Mouse (Mus musculus) CH12.LX (cell line): ENCODE measurements around the gene Glrp1. TPM values are rescaled to one million over a fixed set of nuclear protein-coding genes. Genes with fewer than 3 reads are reported as not detected.
A peak's percentile ranks its signal among the peaks of the same experiment; 100 is the strongest.

Source experiments
- DNase-seq: peaks from one replicate; pipeline ENCODE4 v3.0.0-alpha.2; 2013; ENCODE audit errors: extremely low read depth
- H3K27ac ChIP-seq: 2 replicates; pipeline ENCODE4 v1.5.1; 2012; ENCODE audit warnings: low read depth, mild to moderate bottlenecking, control low read depth, moderate library complexity; ENCODE audit not compliant: insufficient read depth
- H3K27me3 ChIP-seq: replicated peaks from 2 replicates; pipeline ENCODE3; 2012; ENCODE audit warnings: inconsistent platforms
- H3K36me3 ChIP-seq, 2 experiments: replicated peaks in 1 of 2; 2 replicates each; pipeline versions ENCODE3 to v1.6.1; 2012; ENCODE audit warnings: inconsistent platforms in 1 of 2, low read length in 1 of 2, mild to moderate bottlenecking in 1 of 2, mixed read lengths in 1 of 2, moderate library complexity in 1 of 2; ENCODE audit not compliant: control insufficient read depth in 1 of 2, insufficient read depth in 1 of 2
- H3K4me1 ChIP-seq, 2 experiments: 2 replicates each; pipeline ENCODE4 v1.6.1; 2012; ENCODE audit warnings: inconsistent platforms in 1 of 2, moderate library complexity in 1 of 2; ENCODE audit not compliant: insufficient read depth in 2 of 2, control insufficient read depth in 1 of 2
- H3K4me2 ChIP-seq: 2 replicates; pipeline ENCODE4 v1.6.1; 2012; ENCODE audit warnings: low read depth, mild to moderate bottlenecking, control low read depth; ENCODE audit not compliant: poor library complexity, insufficient read depth, severe bottlenecking
- H3K4me3 ChIP-seq, 3 experiments: fragments of 150-350 bp in 1 of 3; sonication (generic) in 1 of 3; replicated peaks in 1 of 3; 2 replicates each; pipeline versions ENCODE3 to v1.5.1; 2011 to 2012; ENCODE audit warnings: low read depth in 2 of 3, low read length in 2 of 3, mild to moderate bottlenecking in 2 of 3, moderate library complexity in 2 of 3, control low read depth in 1 of 3, improper control_type of control experiment in 1 of 3, inconsistent platforms in 1 of 3, mixed read lengths in 1 of 3; ENCODE audit not compliant: poor library complexity in 1 of 3
- H3K79me2 ChIP-seq: replicated peaks from 2 replicates; pipeline ENCODE4 v1.6.1; 2012; ENCODE audit warnings: mild to moderate bottlenecking, moderate library complexity; ENCODE audit not compliant: control insufficient read depth, poor library complexity, insufficient read depth, severe bottlenecking; ENCODE audit errors: extremely low read depth
- H3K9ac ChIP-seq: 2 replicates; pipeline ENCODE4 v1.6.1; 2012; ENCODE audit warnings: low read depth, mild to moderate bottlenecking, control low read depth, moderate library complexity; ENCODE audit not compliant: insufficient read depth
- H3K9me3 ChIP-seq: replicated peaks from 2 replicates; pipeline ENCODE3; 2012; ENCODE audit warnings: low read length, inconsistent platforms, mixed read lengths
- E2F4 ChIP-seq: IDR thresholded peaks from 2 replicates; pipeline ENCODE4 v1.6.1; 2011; ENCODE audit warnings: low read depth, low read length, improper control_type of control experiment; ENCODE audit not compliant: insufficient replicate concordance
- EP300 ChIP-seq: IDR thresholded peaks from 2 replicates; pipeline ENCODE4 v1.6.1; 2011; ENCODE audit warnings: low read length, improper control_type of control experiment
- GABPA ChIP-seq: IDR thresholded peaks from 2 replicates; pipeline ENCODE4 v1.6.1; 2012; ENCODE audit warnings: low read depth, low read length, improper control_type of control experiment, inconsistent platforms; ENCODE audit not compliant: insufficient replicate concordance
- JUN ChIP-seq: IDR thresholded peaks from 2 replicates; pipeline ENCODE4 v1.6.1; 2011; ENCODE audit warnings: low read depth, mild to moderate bottlenecking, low read length, improper control_type of control experiment, moderate library complexity; ENCODE audit not compliant: insufficient read depth
- MAX ChIP-seq: IDR thresholded peaks from 2 replicates; pipeline ENCODE4 v1.6.1; 2011; ENCODE audit warnings: low read length, improper control_type of control experiment
- MAZ ChIP-seq: IDR thresholded peaks from 2 replicates; pipeline ENCODE4 v1.6.1; 2012; ENCODE audit warnings: low read depth, mild to moderate bottlenecking, inconsistent platforms, low read length, improper control_type of control experiment, moderate library complexity
- POLR2A ChIP-seq: IDR thresholded peaks from 2 replicates; pipeline ENCODE4 v1.6.1; 2011; ENCODE audit warnings: low read depth, mild to moderate bottlenecking, improper control_type of control experiment, low read length
- POLR2AphosphoS2 ChIP-seq: IDR thresholded peaks from 2 replicates; pipeline ENCODE4 v1.6.1; 2011; ENCODE audit warnings: low read depth, low read length, improper control_type of control experiment
- RAD21 ChIP-seq: IDR thresholded peaks from 2 replicates; pipeline ENCODE4 v1.6.1; 2011; ENCODE audit warnings: low read depth, mild to moderate bottlenecking, low read length, improper control_type of control experiment, moderate library complexity
- SMC3 ChIP-seq: IDR thresholded peaks from 2 replicates; pipeline ENCODE4 v1.6.1; 2011; ENCODE audit warnings: low read depth, low read length, improper control_type of control experiment
- TBP ChIP-seq: conservative IDR thresholded peaks from 2 replicates; pipeline ENCODE4 v1.6.1; 2011; ENCODE audit warnings: low read depth, low read length, improper control_type of control experiment
- USF2 ChIP-seq: conservative IDR thresholded peaks from 2 replicates; pipeline ENCODE4 v1.6.1; 2011; ENCODE audit warnings: low read depth, low read length, improper control_type of control experiment
- ZKSCAN1 ChIP-seq: IDR thresholded peaks from 2 replicates; pipeline ENCODE4 v1.6.1; 2012; ENCODE audit warnings: low read depth, inconsistent platforms, low read length, improper control_type of control experiment, borderline replicate concordance
- dilution Hi-C: fragments of 300-500 bp; cut with MboI; formaldehyde crosslinking; loops from 2 replicates; pipeline ENCODE4 v1.14.3; 2020; ENCODE audit warnings: low sequenced_read_pairs; ENCODE audit not compliant: extremely low pct_unique_long_range_greater_than_20kb, extremely low pct_ligation_motif_present
- in situ Hi-C: fragments of 300-500 bp; cut with MboI; formaldehyde crosslinking; loops from 3 replicates; pipeline ENCODE4 v1.14.3; 2019; ENCODE audit warnings: low sequenced_read_pairs, low pct_ligation_motif_present, low pct_unique_long_range_greater_than_20kb, mixed read lengths
- polyA plus RNA-seq: library from polyadenylated mRNA; unstranded; fragments of >175 nt; gene quantifications from 2 replicates; pipeline ENCODE4 v1.2.1, GENCODE M21; 2012; ENCODE audit warnings: low read depth; ENCODE audit not compliant: insufficient read length
- total RNA-seq, 2 experiments: library from RNA; depleted of rRNA; stranded (reverse); fragments of 300-350 nt in 1 of 2; fragments of >200 nt in 1 of 2; gene quantifications; 2 replicates each; pipeline ENCODE4 v1.2.3; 2012 to 2014

Gene Glrp1
- total and polyA plus RNA-seq, 3 experiments: 6.3 to 11.7 (median 9.3) TPM

DNA sequence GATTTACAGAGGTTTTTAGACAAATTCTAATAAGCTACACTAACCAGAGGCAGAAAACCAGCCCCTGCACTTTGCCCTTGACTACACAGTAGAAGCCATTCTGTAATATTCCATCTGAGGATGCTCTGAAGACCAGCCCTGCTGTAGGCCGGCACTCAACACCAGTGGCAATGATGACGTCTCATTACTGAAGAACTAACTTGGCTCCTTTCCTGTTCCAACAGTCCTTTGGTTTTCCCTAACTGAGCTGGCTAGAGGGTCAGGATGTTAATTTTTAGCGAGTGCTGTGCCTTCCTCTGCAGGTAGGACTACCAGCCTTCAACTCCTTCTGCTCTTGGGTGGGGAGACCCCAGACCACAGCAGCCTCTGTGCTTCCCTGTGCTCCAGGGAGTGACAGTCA is 55.2 kb downstream of the Glrp1 start:
- DNase-seq: no peak
- Histone ChIP-seq H3K79me2 (no peaks in the 10 kb centered on the region), H3K4me2 (no peak overlapping the region), H3K9ac (no peak overlapping the region), H3K27ac (no peak overlapping the region), H3K36me3 (no peaks in the 10 kb centered on the region), H3K9me3 (peaks cover 36% of the 10 kb centered on the region), H3K4me1 (peaks cover 0 to 3% of the 10 kb centered on the region in 2 experiments; a peak in 2 of 4 replicates), H3K4me3 (no peak overlapping the region), H3K27me3 (no peaks in the 10 kb centered on the region)
- in situ Hi-C loops (no loop called here), dilution Hi-C loops (no loop called here)
- TF ChIP-seq USF2 (no peak), MAX (no peak), RAD21 (no peak), ZKSCAN1 (no peak), JUN (no peak), GABPA (no peak)

- no peaks in the 10 kb centered on the region for H3K36me3 ChIP-seq
- H3K4me3 ChIP-seq: no peak overlapping the region
- no peak overlapping the region for H3K27ac ChIP-seq
- no peak overlapping the region for H3K9ac ChIP-seq
- dilution Hi-C loops (no loop called here), in situ Hi-C loops (no loop called here)
- no peaks in the 10 kb centered on the region for H3K79me2 ChIP-seq
- no peak for DNase-seq
- H3K27me3 ChIP-seq: no peaks in the 10 kb centered on the region
- TF ChIP-seq E2F4: no peak
- peaks cover 27% of the 10 kb centered on the region for H3K9me3 ChIP-seq
- peaks cover 0 to 3% of the 10 kb centered on the region in 2 experiments; a peak in 2 of 4 replicates for H3K4me1 ChIP-seq
- no peak overlapping the region for H3K4me2 ChIP-seq
Measured at GRCm38 (mm10) chr1:88452198-88452597, 57.7 kb downstream of the Glrp1 start.

GRCm38 (mm10) chr1:88450668-88451067 is 59.2 kb downstream of the Glrp1 start:
- Histone ChIP-seq H3K4me1 (peaks cover 0 to 1% of the 10 kb centered on the region in 2 experiments; a peak in 2 of 4 replicates), H3K36me3 (no peaks in the 10 kb centered on the region), H3K27me3 (no peaks in the 10 kb centered on the region), H3K9me3 (peaks cover 21% of the 10 kb centered on the region), H3K27ac (no peak overlapping the region), H3K79me2 (no peaks in the 10 kb centered on the region), H3K4me2 (peak overlapping the region; percentile 80), H3K4me3 (no peak overlapping the region), H3K9ac (no peak overlapping the region; the same call in 1 of the 2 replicates)
- dilution Hi-C loops: no loop called here
- in situ Hi-C loops: no loop called here
- DNase-seq: no peak
- no peak for TF ChIP-seq POLR2AphosphoS2
- TF ChIP-seq ZKSCAN1: no peak
- no peak for TF ChIP-seq MAZ
- TF ChIP-seq TBP: no peak
- TF ChIP-seq GABPA: no peak
- no peak for TF ChIP-seq E2F4
- TF ChIP-seq POLR2A: no peak
- no peak for TF ChIP-seq SMC3
- TF ChIP-seq EP300: no peak

Other genes starting within 250 kb of the Glrp1 start
- 65.2 and 69.8 TPM in 2 replicates for gene Hjurp, start 232.4 kb downstream of the Glrp1 start, total RNA-seq (2012; rRNA removed)
- gene Hjurp, start 232.4 kb downstream of the Glrp1 start, total RNA-seq (2014; rRNA removed): 74.1 and 80.8 TPM in 2 replicates
- gene Hjurp, start 232.4 kb downstream of the Glrp1 start, polyA plus RNA-seq: 64.8 and 67.6 TPM in 2 replicates
- not detected in 2 replicates for gene Trpm8, start 232.4 kb downstream of the Glrp1 start, total RNA-seq (2012; rRNA removed)
- gene Trpm8, start 232.4 kb downstream of the Glrp1 start, total RNA-seq (2014; rRNA removed): not detected in 2 replicates
- not detected in 2 replicates for gene Trpm8, start 232.4 kb downstream of the Glrp1 start, polyA plus RNA-seq
- not detected in 2 replicates for gene Spp2, start 103.1 kb downstream of the Glrp1 start, total RNA-seq (2012; rRNA removed)
- not detected in 2 replicates for gene Spp2, start 103.1 kb downstream of the Glrp1 start, total RNA-seq (2014; rRNA removed)
- not detected in 2 replicates for gene Spp2, start 103.1 kb downstream of the Glrp1 start, polyA plus RNA-seq
- 32.2 and 33.9 TPM in 2 replicates for gene Arl4c, start 192.2 kb upstream of the Glrp1 start, total RNA-seq (2012; rRNA removed)
- gene Arl4c, start 192.2 kb upstream of the Glrp1 start, total RNA-seq (2014; rRNA removed): 24.1 and 25.8 TPM in 2 replicates
- 30.8 and 31.6 TPM in 2 replicates for gene Arl4c, start 192.2 kb upstream of the Glrp1 start, polyA plus RNA-seq